Mouse (Mus musculus): ENCODE measurements around the gene Ergic1.

Gene Ergic1

GRCm38 (mm10) chr17:26575786-26576690 lies 14.7 kb downstream of the Ergic1 start:
- no peak for DNase-seq

GRCm38 (mm10) chr17:26576833-26577232 lies 15.5 kb downstream of the Ergic1 start:
- peak; percentile 60 to 68 for DNase-seq

- no peak for DNase-seq
Measured at GRCm38 (mm10) chr17:26577309-26577708, 16.0 kb downstream of the Ergic1 start.

- DNase-seq = no peak
Measured at GRCm38 (mm10) chr17:26578162-26578561, 16.9 kb downstream of the Ergic1 start.

- DNase-seq = no peak
Measured at GRCm38 (mm10) chr17:26578771-26579170, 17.5 kb downstream of the Ergic1 start.

GRCm38 (mm10) chr17:26579396-26579795 lies 18.1 kb downstream of the Ergic1 start:
- DNase-seq = no peak

GRCm38 (mm10) chr17:26580873-26581401 lies 19.6 kb downstream of the Ergic1 start:
- no peak for DNase-seq

- peak; percentile 37 to 59 for DNase-seq
Measured at GRCm38 (mm10) chr17:26582297-26582696, 21.0 kb downstream of the Ergic1 start.

GRCm38 (mm10) chr17:26583056-26583455 lies 21.8 kb downstream of the Ergic1 start:
- DNase-seq = no peak

- DNase-seq = peak in 1 of 2 experiments; percentile 51
Measured at GRCm38 (mm10) chr17:26583606-26584005, 22.3 kb downstream of the Ergic1 start.

- peak in 1 of 2 experiments; percentile 66 for DNase-seq
Measured at GRCm38 (mm10) chr17:26584063-26584462, 22.8 kb downstream of the Ergic1 start.

GRCm38 (mm10) chr17:26584558-26585136 lies 23.4 kb downstream of the Ergic1 start:
- DNase-seq = peak; percentile 82 to 90

- no peak for DNase-seq
Measured at GRCm38 (mm10) chr17:26587961-26588487, 26.7 kb downstream of the Ergic1 start.

GRCm38 (mm10) chr17:26592510-26592909 lies 31.2 kb downstream of the Ergic1 start:
- no peak for DNase-seq

- no peak for DNase-seq
Measured at GRCm38 (mm10) chr17:26593199-26593598, 31.9 kb downstream of the Ergic1 start.

- DNase-seq = no peak
Measured at GRCm38 (mm10) chr17:26594171-26594570, 32.9 kb downstream of the Ergic1 start.

GRCm38 (mm10) chr17:26594958-26595357 lies 33.7 kb downstream of the Ergic1 start:
- DNase-seq = no peak

GRCm38 (mm10) chr17:26595448-26596167 lies 34.3 kb downstream of the Ergic1 start:
- peak; percentile 35 to 50 for DNase-seq

GRCm38 (mm10) chr17:26596168-26596658 lies 34.9 kb downstream of the Ergic1 start:
- DNase-seq = peak; percentile 65 to 76

- DNase-seq = no peak
Measured at GRCm38 (mm10) chr17:26596856-26597481, 35.7 kb downstream of the Ergic1 start.

GRCm38 (mm10) chr17:26598845-26599244 lies 37.6 kb downstream of the Ergic1 start:
- DNase-seq = no peak

- DNase-seq = no peak
Measured at GRCm38 (mm10) chr17:26600913-26601447, 39.7 kb downstream of the Ergic1 start.
